Mouse (Mus musculus): Measurements from ENCODE around the gene Arpc2. TPM values are rescaled to one million over a fixed set of nuclear protein-coding genes. Genes with fewer than 3 reads are reported as not detected.

The Arpc2 gene
- total and polyA plus RNA-seq, 3 experiments = 108 to 423 (median 141) TPM

Other genes starting within 250 kb of the Arpc2 start
- not detected in 2 replicates for gene Tns1, start 111.6 kb upstream of the Arpc2 start, total RNA-seq (2012; rRNA removed)
- gene Tns1, start 111.6 kb upstream of the Arpc2 start, polyA plus RNA-seq (2012; ENCODE audit: insufficient read depth in 1 of 2, insufficient read length in 2 of 2, low read depth in 1 of 2, low replicate concordance in 2 of 2, missing spikeins in 1 of 2) = under 1 TPM in 1 of 2 experiments, not detected in 1; 0.11 TPM
- gene Rufy4, start 110.5 kb upstream of the Arpc2 start, total RNA-seq (2012; rRNA removed) = 0.04 TPM in 1 of 2 replicates, not detected in the other
- gene Rufy4, start 110.5 kb upstream of the Arpc2 start, polyA plus RNA-seq (2012; ENCODE audit: insufficient read depth in 1 of 2, insufficient read length in 2 of 2, low read depth in 1 of 2, low replicate concordance in 2 of 2, missing spikeins in 1 of 2) = under 1 TPM in 1 of 2 experiments, not detected in 1; 0.10 TPM
- 0.92 and 1.7 TPM in 2 replicates for gene Cxcr2, start 82.1 kb upstream of the Arpc2 start, total RNA-seq (2012; rRNA removed)
- under 1 TPM in 1 of 2 experiments, not detected in 1; 0.11 TPM for gene Cxcr2, start 82.1 kb upstream of the Arpc2 start, polyA plus RNA-seq (2012; ENCODE audit: insufficient read depth in 1 of 2, insufficient read length in 2 of 2, low read depth in 1 of 2, low replicate concordance in 2 of 2, missing spikeins in 1 of 2)
- not detected in 2 replicates for gene Cxcr1, start 41.5 kb upstream of the Arpc2 start, total RNA-seq (2012; rRNA removed)
- gene Cxcr1, start 41.5 kb upstream of the Arpc2 start, polyA plus RNA-seq (2012; ENCODE audit: insufficient read depth in 1 of 2, insufficient read length in 2 of 2, low read depth in 1 of 2, low replicate concordance in 2 of 2, missing spikeins in 1 of 2) = not detected
- gene Gpbar1, start 42.5 kb downstream of the Arpc2 start, total RNA-seq (2012; rRNA removed) = 0.16 TPM in 1 of 2 replicates, not detected in the other
- not detected for gene Gpbar1, start 42.5 kb downstream of the Arpc2 start, polyA plus RNA-seq (2012; ENCODE audit: insufficient read depth in 1 of 2, insufficient read length in 2 of 2, low read depth in 1 of 2, low replicate concordance in 2 of 2, missing spikeins in 1 of 2)
- 107 and 108 TPM in 2 replicates for gene Aamp, start 48.7 kb downstream of the Arpc2 start, total RNA-seq (2012; rRNA removed)
- 100 to 1,000 TPM in 1 of 2 experiments, not detected in 1; 169 TPM for gene Aamp, start 48.7 kb downstream of the Arpc2 start, polyA plus RNA-seq (2012; ENCODE audit: insufficient read depth in 1 of 2, insufficient read length in 2 of 2, low read depth in 1 of 2, low replicate concordance in 2 of 2, missing spikeins in 1 of 2)
- 48.2 and 52.5 TPM in 2 replicates for gene Pnkd, start 48.8 kb downstream of the Arpc2 start, total RNA-seq (2012; rRNA removed)
- gene Pnkd, start 48.8 kb downstream of the Arpc2 start, polyA plus RNA-seq (2012; ENCODE audit: insufficient read depth in 1 of 2, insufficient read length in 2 of 2, low read depth in 1 of 2, low replicate concordance in 2 of 2, missing spikeins in 1 of 2) = 10 to 100 TPM in 1 of 2 experiments, not detected in 1; 64.2 TPM
- gene Tmbim1, start 69.5 kb downstream of the Arpc2 start, total RNA-seq (2012; rRNA removed) = 10.3 and 13.0 TPM in 2 replicates
- 10 to 100 TPM in 1 of 2 experiments, not detected in 1; 20.8 TPM for gene Tmbim1, start 69.5 kb downstream of the Arpc2 start, polyA plus RNA-seq (2012; ENCODE audit: insufficient read depth in 1 of 2, insufficient read length in 2 of 2, low read depth in 1 of 2, low replicate concordance in 2 of 2, missing spikeins in 1 of 2)
- gene Catip, start 126.0 kb downstream of the Arpc2 start, total RNA-seq (2012; rRNA removed) = 0.08 TPM in 1 of 2 replicates, not detected in the other
- gene Catip, start 126.0 kb downstream of the Arpc2 start, polyA plus RNA-seq (2012; ENCODE audit: insufficient read depth in 1 of 2, insufficient read length in 2 of 2, low read depth in 1 of 2, low replicate concordance in 2 of 2, missing spikeins in 1 of 2) = under 1 TPM in 1 of 2 experiments, not detected in 1; 0.08 TPM
- 0.26 TPM in 1 of 2 replicates, not detected in the other for gene Slc11a1, start 139.1 kb downstream of the Arpc2 start, total RNA-seq (2012; rRNA removed)
- gene Slc11a1, start 139.1 kb downstream of the Arpc2 start, polyA plus RNA-seq (2012; ENCODE audit: insufficient read depth in 1 of 2, insufficient read length in 2 of 2, low read depth in 1 of 2, low replicate concordance in 2 of 2, missing spikeins in 1 of 2) = under 1 TPM in 1 of 2 experiments, not detected in 1; 0.11 TPM
- gene Ctdsp1, start 155.4 kb downstream of the Arpc2 start, total RNA-seq (2012; rRNA removed) = 18.0 TPM in 2 replicates
- gene Ctdsp1, start 155.4 kb downstream of the Arpc2 start, polyA plus RNA-seq (2012; ENCODE audit: insufficient read depth in 1 of 2, insufficient read length in 2 of 2, low read depth in 1 of 2, low replicate concordance in 2 of 2, missing spikeins in 1 of 2) = 10 to 100 TPM in 1 of 2 experiments, not detected in 1; 69.8 TPM
- gene Vil1, start 173.3 kb downstream of the Arpc2 start, total RNA-seq (2012; rRNA removed) = 0.03 and 0.04 TPM in 2 replicates
- under 1 TPM in 1 of 2 experiments, not detected in 1; 0.04 TPM for gene Vil1, start 173.3 kb downstream of the Arpc2 start, polyA plus RNA-seq (2012; ENCODE audit: insufficient read depth in 1 of 2, insufficient read length in 2 of 2, low read depth in 1 of 2, low replicate concordance in 2 of 2, missing spikeins in 1 of 2)

Data from MEL (cell line).